Mouse (Mus musculus): Measurements from ENCODE around the gene Ccdc85c.

Ccdc85c gene

DNA sequence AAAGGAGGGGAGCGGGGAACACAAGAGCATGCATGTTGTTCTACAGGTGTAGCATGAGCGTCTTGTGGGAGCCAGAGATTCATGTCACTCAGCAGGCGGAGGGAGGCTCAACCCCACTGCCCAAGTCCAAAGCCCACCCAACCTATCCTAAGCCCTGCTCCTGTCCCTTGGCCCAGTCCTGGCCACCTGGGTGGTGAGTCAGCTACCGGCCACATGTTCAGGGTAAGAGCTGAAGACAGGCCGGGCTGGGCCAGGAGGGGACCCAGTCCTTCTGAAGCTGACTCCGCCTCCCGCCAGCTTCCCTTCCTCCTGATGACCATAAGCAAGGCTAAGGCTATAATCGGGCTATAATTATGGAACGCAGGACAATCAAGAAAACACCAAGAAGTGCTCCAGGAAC is 67.0 kb downstream of the Ccdc85c start:
- TF ChIP-seq POU5F1 (IDR thresholded peaks at IDR 0.05; ENCODE audit: borderline replicate concordance, low read length) (no peak), CTCF (conservative IDR thresholded peaks at IDR 0.05; ENCODE audit: low read length) (no peak), NANOG (IDR thresholded peaks at IDR 0.05; ENCODE audit: borderline replicate concordance, low read length) (no peak)
- Histone ChIP-seq H3K4me3 (replicated peaks; ENCODE audit: low read length) (no peak overlapping the region), H3K36me3 (ENCODE audit: insufficient read depth, low read length) (peaks cover 44% of the 10 kb centered on the region), H3K4me1 (replicated peaks; ENCODE audit: low read depth, low read length) (peaks cover 55% of the 10 kb centered on the region), H3K27me3 (ENCODE audit: insufficient read depth, low read length) (no peaks in the 10 kb centered on the region), H3K9me3 (ENCODE audit: low read length) (no peaks in the 10 kb centered on the region)

- Histone ChIP-seq H3K4me3 (replicated peaks; ENCODE audit: low read length) (no peak overlapping the region), H3K27me3 (ENCODE audit: insufficient read depth, low read length) (no peaks in the 10 kb centered on the region), H3K9me3 (ENCODE audit: low read length) (no peaks in the 10 kb centered on the region), H3K4me1 (replicated peaks; ENCODE audit: low read depth, low read length) (peaks cover 49% of the 10 kb centered on the region), H3K36me3 (ENCODE audit: insufficient read depth, low read length) (peaks cover 57% of the 10 kb centered on the region)
- peak; percentile 87 for TF ChIP-seq CTCF (conservative IDR thresholded peaks at IDR 0.05; ENCODE audit: low read length)
- TF ChIP-seq POU5F1 (IDR thresholded peaks at IDR 0.05; ENCODE audit: borderline replicate concordance, low read length): no peak
- no peak for TF ChIP-seq NANOG (IDR thresholded peaks at IDR 0.05; ENCODE audit: borderline replicate concordance, low read length)
Observed at GRCm38 (mm10) chr12:108206641-108207040, 68.6 kb downstream of the Ccdc85c start.

- no peak overlapping the region for H3K4me3 ChIP-seq (replicated peaks; ENCODE audit: low read length)
- H3K27me3 ChIP-seq (ENCODE audit: insufficient read depth, low read length): no peaks in the 10 kb centered on the region
- H3K36me3 ChIP-seq (ENCODE audit: insufficient read depth, low read length): peaks cover 68% of the 10 kb centered on the region
- no peak for TF ChIP-seq POU5F1 (IDR thresholded peaks at IDR 0.05; ENCODE audit: borderline replicate concordance, low read length)
- no peak for TF ChIP-seq NANOG (IDR thresholded peaks at IDR 0.05; ENCODE audit: borderline replicate concordance, low read length)
- no peak for TF ChIP-seq CTCF (conservative IDR thresholded peaks at IDR 0.05; ENCODE audit: low read length)
- peaks cover 42% of the 10 kb centered on the region for H3K4me1 ChIP-seq (replicated peaks; ENCODE audit: low read depth, low read length)
- no peaks in the 10 kb centered on the region for H3K9me3 ChIP-seq (ENCODE audit: low read length)
Observed at GRCm38 (mm10) chr12:108204978-108205377, 70.2 kb downstream of the Ccdc85c start.

DNA sequence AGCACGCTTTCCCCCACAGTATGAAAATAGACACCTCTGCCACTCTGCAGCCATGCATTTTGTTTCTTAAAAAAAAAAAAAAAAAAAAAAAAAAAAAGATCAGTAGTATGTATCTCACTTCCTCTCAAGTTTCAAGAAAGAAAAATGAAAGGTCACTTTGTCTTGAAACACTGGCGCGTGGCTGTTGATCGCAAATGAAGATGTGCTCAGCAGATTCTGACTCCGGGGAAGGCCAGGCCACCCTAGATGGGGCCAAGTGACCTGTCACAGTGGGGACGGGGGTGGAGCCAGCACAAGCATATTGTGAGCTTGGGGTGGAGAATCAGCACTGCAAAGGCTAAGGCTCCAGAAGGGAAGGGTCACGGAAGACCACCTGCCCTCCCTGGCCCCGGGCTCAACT is 71.3 kb downstream of the Ccdc85c start:
- TF ChIP-seq CTCF (conservative IDR thresholded peaks at IDR 0.05; ENCODE audit: low read length): no peak
- Histone ChIP-seq H3K4me3 (replicated peaks; ENCODE audit: low read length) (no peak overlapping the region), H3K4me1 (replicated peaks; ENCODE audit: low read depth, low read length) (peaks cover 32% of the 10 kb centered on the region), H3K9me3 (ENCODE audit: low read length) (no peaks in the 10 kb centered on the region), H3K36me3 (ENCODE audit: insufficient read depth, low read length) (peaks cover 79% of the 10 kb centered on the region), H3K27me3 (ENCODE audit: insufficient read depth, low read length) (no peaks in the 10 kb centered on the region)

GRCm38 (mm10) chr12:108200094-108200493 is 75.1 kb downstream of the Ccdc85c start:
- H3K4me3 ChIP-seq (replicated peaks; ENCODE audit: low read length): no peak overlapping the region
- no peaks in the 10 kb centered on the region for H3K9me3 ChIP-seq (ENCODE audit: low read length)
- peaks cover 95% of the 10 kb centered on the region for H3K36me3 ChIP-seq (ENCODE audit: insufficient read depth, low read length)
- TF ChIP-seq CTCF (conservative IDR thresholded peaks at IDR 0.05; ENCODE audit: low read length): no peak
- no peak for TF ChIP-seq POU5F1 (IDR thresholded peaks at IDR 0.05; ENCODE audit: borderline replicate concordance, low read length)
- TF ChIP-seq NANOG (IDR thresholded peaks at IDR 0.05; ENCODE audit: borderline replicate concordance, low read length): no peak
- no peaks in the 10 kb centered on the region for H3K27me3 ChIP-seq (ENCODE audit: insufficient read depth, low read length)
- peaks cover 26% of the 10 kb centered on the region for H3K4me1 ChIP-seq (replicated peaks; ENCODE audit: low read depth, low read length)

GRCm38 (mm10) chr12:108198447-108198846 is 76.8 kb downstream of the Ccdc85c start:
- Histone ChIP-seq H3K27me3 (ENCODE audit: insufficient read depth, low read length) (no peaks in the 10 kb centered on the region), H3K9me3 (ENCODE audit: low read length) (no peaks in the 10 kb centered on the region), H3K4me3 (replicated peaks; ENCODE audit: low read length) (no peak overlapping the region), H3K4me1 (replicated peaks; ENCODE audit: low read depth, low read length) (peaks cover 21% of the 10 kb centered on the region), H3K36me3 (ENCODE audit: insufficient read depth, low read length) (peaks cover 96% of the 10 kb centered on the region)
- TF ChIP-seq NANOG (IDR thresholded peaks at IDR 0.05; ENCODE audit: borderline replicate concordance, low read length): no peak
- TF ChIP-seq CTCF (conservative IDR thresholded peaks at IDR 0.05; ENCODE audit: low read length): no peak
- no peak for TF ChIP-seq POU5F1 (IDR thresholded peaks at IDR 0.05; ENCODE audit: borderline replicate concordance, low read length)

- Histone ChIP-seq H3K4me3 (replicated peaks; ENCODE audit: low read length) (no peak overlapping the region), H3K36me3 (ENCODE audit: insufficient read depth, low read length) (peaks cover 99% of the 10 kb centered on the region), H3K27me3 (ENCODE audit: insufficient read depth, low read length) (no peaks in the 10 kb centered on the region), H3K9me3 (ENCODE audit: low read length) (no peaks in the 10 kb centered on the region), H3K4me1 (replicated peaks; ENCODE audit: low read depth, low read length) (peaks cover 17% of the 10 kb centered on the region)
- TF ChIP-seq POU5F1 (IDR thresholded peaks at IDR 0.05; ENCODE audit: borderline replicate concordance, low read length) (no peak), NANOG (IDR thresholded peaks at IDR 0.05; ENCODE audit: borderline replicate concordance, low read length) (no peak), CTCF (conservative IDR thresholded peaks at IDR 0.05; ENCODE audit: low read length) (no peak)
Observed at GRCm38 (mm10) chr12:108195761-108196160, 79.5 kb downstream of the Ccdc85c start.

DNA sequence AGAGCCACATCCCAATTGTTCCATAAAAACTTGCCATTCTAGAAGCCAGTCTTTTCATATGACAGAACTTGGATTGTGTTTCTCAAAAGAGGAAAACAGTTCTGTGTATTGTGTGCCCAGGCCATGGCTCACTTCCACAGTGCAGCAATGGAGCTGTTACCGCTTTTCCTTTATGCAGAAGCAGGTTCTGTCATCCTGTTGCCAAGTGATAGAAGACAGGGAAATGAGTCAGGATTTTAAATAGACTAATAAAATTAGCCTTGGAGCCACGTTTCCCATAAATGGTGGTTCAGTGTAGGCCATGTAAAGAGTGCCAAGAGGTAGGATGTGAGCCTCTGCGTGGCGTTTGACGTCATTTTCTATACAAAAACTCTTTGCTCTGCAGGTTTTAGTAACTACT is 81.3 kb downstream of the Ccdc85c start:
- H3K27me3 ChIP-seq (ENCODE audit: insufficient read depth, low read length): no peaks in the 10 kb centered on the region
- TF ChIP-seq CTCF (conservative IDR thresholded peaks at IDR 0.05; ENCODE audit: low read length) (no peak), POU5F1 (IDR thresholded peaks at IDR 0.05; ENCODE audit: borderline replicate concordance, low read length) (no peak), NANOG (IDR thresholded peaks at IDR 0.05; ENCODE audit: borderline replicate concordance, low read length) (no peak)
- no peaks in the 10 kb centered on the region for H3K9me3 ChIP-seq (ENCODE audit: low read length)
- no peak overlapping the region for H3K4me3 ChIP-seq (replicated peaks; ENCODE audit: low read length)
- H3K4me1 ChIP-seq (replicated peaks; ENCODE audit: low read depth, low read length): peaks cover 17% of the 10 kb centered on the region
- peaks cover 99% of the 10 kb centered on the region for H3K36me3 ChIP-seq (ENCODE audit: insufficient read depth, low read length)

- Histone ChIP-seq H3K36me3 (ENCODE audit: insufficient read depth, low read length) (peaks cover 96% of the 10 kb centered on the region), H3K4me3 (replicated peaks; ENCODE audit: low read length) (no peak overlapping the region), H3K9me3 (ENCODE audit: low read length) (no peaks in the 10 kb centered on the region), H3K4me1 (replicated peaks; ENCODE audit: low read depth, low read length) (peaks cover 26% of the 10 kb centered on the region), H3K27me3 (ENCODE audit: insufficient read depth, low read length) (no peaks in the 10 kb centered on the region)
- TF ChIP-seq POU5F1 (IDR thresholded peaks at IDR 0.05; ENCODE audit: borderline replicate concordance, low read length) (no peak), CTCF (conservative IDR thresholded peaks at IDR 0.05; ENCODE audit: low read length) (peak; percentile 35)
Observed at GRCm38 (mm10) chr12:108187541-108188091, 87.6 kb downstream of the Ccdc85c start.
